Mouse (Mus musculus) neutrophil, adult 59 days (primary cell): Measurements from ENCODE around the gene Hbb-bh1. TPM values are rescaled to one million over a fixed set of nuclear protein-coding genes. Genes with fewer than 3 reads are reported as not detected.

Experiments
- total RNA-seq, 2 experiments: library from RNA; stranded (reverse); gene quantifications; 1 replicate in 1 of 2; 2 replicates in 1 of 2; pipeline ENCODE4 v1.2.4; 2023

The Hbb-bh1 gene
- not detected for total RNA-seq

GRCm38 (mm10) chr7:103843034-103843433, at the start of gene Hbb-bh1:
Hbb-bh1 (minus strand) TSS chr7:103843164.

GRCm38 (mm10) chr7:103886152-103886551, 43.2 kb upstream of the Hbb-bh1 start, which contains the start of gene Olfr66:
Olfr66 (minus strand) TSS chr7:103886252.

GRCm38 (mm10) chr7:103853090-103853489, 10.1 kb upstream of the Hbb-bh1 start, which contains the start of gene Hbb-y:
Hbb-y (minus strand) TSS chr7:103853216.

GRCm38 (mm10) chr7:103840268-103840667, 2.7 kb downstream of the Hbb-bh1 start, which contains the start of gene Hbb-bh2:
Hbb-bh2 (minus strand) TSS chr7:103840520.

GRCm38 (mm10) chr7:103827808-103828207, 15.2 kb downstream of the Hbb-bh1 start, which contains the start of gene Hbb-bs:
Hbb-bs (minus strand) TSS chr7:103828096.

GRCm38 (mm10) chr7:103813766-103814165, 29.2 kb downstream of the Hbb-bh1 start, which contains the start of gene Hbb-bt:
Hbb-bt (minus strand) TSS chr7:103813996.

GRCm38 (mm10) chr7:103791721-103792120, 51.2 kb downstream of the Hbb-bh1 start, which contains the start of gene Olfr67:
Olfr67 (minus strand) TSS chr7:103791821.

Other genes with a start within 250 kb of the Hbb-bh1 start
- gene Olfr619, start 242.6 kb downstream of the Hbb-bh1 start, total RNA-seq, result not detected
- not detected for gene Olfr620, start 230.6 kb downstream of the Hbb-bh1 start, total RNA-seq
- not detected for gene Olfr622, start 200.5 kb downstream of the Hbb-bh1 start, total RNA-seq
- not detected for gene Olfr623, start 179.5 kb downstream of the Hbb-bh1 start, total RNA-seq
- gene Olfr624, start 172.0 kb downstream of the Hbb-bh1 start, total RNA-seq, result under 1 TPM in 1 of 2 experiments, not detected in 1; 0.07 TPM
- gene Olfr625-ps1, start 160.4 kb downstream of the Hbb-bh1 start, total RNA-seq, result not detected
- gene Olfr243, start 128.5 kb downstream of the Hbb-bh1 start, total RNA-seq, result not detected
- gene Olfr628, start 112.8 kb downstream of the Hbb-bh1 start, total RNA-seq, result not detected
- gene Olfr629, start 98.2 kb downstream of the Hbb-bh1 start, total RNA-seq, result not detected
- not detected for gene Olfr630, start 85.8 kb downstream of the Hbb-bh1 start, total RNA-seq
- gene Olfr69, start 71.6 kb downstream of the Hbb-bh1 start, total RNA-seq, result not detected
- gene Olfr68, start 63.5 kb downstream of the Hbb-bh1 start, total RNA-seq, result not detected
- not detected for gene Olfr67, start 51.3 kb downstream of the Hbb-bh1 start, total RNA-seq
- 100 to 1,000 TPM; 136 to 209 TPM for gene Hbb-bt, start 29.2 kb downstream of the Hbb-bh1 start, total RNA-seq
- 1,000 to 10,000 TPM in 1 of 2 experiments, 100 to 1,000 TPM in 1; 881 to 1,070 TPM for gene Hbb-bs, start 15.1 kb downstream of the Hbb-bh1 start, total RNA-seq
- gene Hbb-bh2, start 2.6 kb downstream of the Hbb-bh1 start, total RNA-seq, result not detected
- not detected for gene Hbb-y, start 10.1 kb upstream of the Hbb-bh1 start, total RNA-seq
- not detected for gene Olfr66, start 43.1 kb upstream of the Hbb-bh1 start, total RNA-seq
- gene Olfr64, start 51.3 kb upstream of the Hbb-bh1 start, total RNA-seq, result not detected
- not detected for gene Olfr65, start 60.3 kb upstream of the Hbb-bh1 start, total RNA-seq
- not detected for gene Olfr631, start 85.7 kb upstream of the Hbb-bh1 start, total RNA-seq
- gene Olfr632, start 91.2 kb upstream of the Hbb-bh1 start, total RNA-seq, result not detected
- not detected for gene Olfr633, start 101.3 kb upstream of the Hbb-bh1 start, total RNA-seq
- not detected for gene Olfr635, start 128.0 kb upstream of the Hbb-bh1 start, total RNA-seq
- gene Olfr638, start 155.6 kb upstream of the Hbb-bh1 start, total RNA-seq, result not detected
- gene Olfr639, start 174.1 kb upstream of the Hbb-bh1 start, total RNA-seq, result under 1 TPM in 1 of 2 experiments, not detected in 1; 0.13 TPM
- gene Olfr640, start 182.4 kb upstream of the Hbb-bh1 start, total RNA-seq, result not detected
- gene Olfr641, start 192.3 kb upstream of the Hbb-bh1 start, total RNA-seq, result not detected
- not detected for gene Olfr642, start 209.5 kb upstream of the Hbb-bh1 start, total RNA-seq
- not detected for gene 4930516K23Rik, start 218.3 kb upstream of the Hbb-bh1 start, total RNA-seq
- not detected for gene Olfr644, start 228.7 kb upstream of the Hbb-bh1 start, total RNA-seq
- gene Olfr645, start 242.3 kb upstream of the Hbb-bh1 start, total RNA-seq, result not detected